Mouse (Mus musculus): ENCODE measurements around the gene Clasp1. TPM values are rescaled to one million over a fixed set of nuclear protein-coding genes. Genes with fewer than 3 reads are reported as not detected.

Gene Clasp1
- total and polyA plus RNA-seq, 3 experiments, result 13.9 to 21.3 TPM; not detected in 1

- Histone ChIP-seq H3K27ac (ENCODE audit: control insufficient read depth, low read depth, low read length) (no peak overlapping the region), H3K4me1 (ENCODE audit: control insufficient read depth in 1 of 2, insufficient read depth in 2 of 2, low read length in 2 of 2) (no peaks in the 10 kb centered on the region), H3K4me3 (ENCODE audit: control insufficient read depth in 1 of 2, insufficient read depth in 1 of 2, low read depth in 2 of 2, low read length in 2 of 2) (no peak overlapping the region), H3K27me3 (ENCODE audit: control insufficient read depth in 1 of 2, insufficient read depth in 2 of 2, low read length in 2 of 2) (no peaks in the 10 kb centered on the region), H3K9me3 (replicated peaks; ENCODE audit: insufficient read depth, low read length) (no peaks in the 10 kb centered on the region), H3K79me2 (ENCODE audit: control insufficient read depth, insufficient read depth, low read length, poor library complexity) (no peaks in the 10 kb centered on the region), H3K36me3 (ENCODE audit: control insufficient read depth in 1 of 2, insufficient read depth in 2 of 2, low read length in 2 of 2) (peaks cover 0 to 2% of the 10 kb centered on the region in 2 experiments; a peak in 2 of 4 replicates), H3K9ac (ENCODE audit: control insufficient read depth, low read depth, low read length, poor library complexity, severe bottlenecking) (no peak overlapping the region)
- DNase-seq (ENCODE audit: low read depth, low spot score), result no peak
- TF ChIP-seq MEF2A (IDR thresholded peaks at IDR 0.05; ENCODE audit: extremely low read depth, insufficient replicate concordance, low read depth, low read length, poor library complexity, severe bottlenecking), result no peak
- no peak for TF ChIP-seq TCF12 (IDR thresholded peaks at IDR 0.05; ENCODE audit: low read depth, low read length)
- TF ChIP-seq MAFK (IDR thresholded peaks at IDR 0.05; ENCODE audit: borderline replicate concordance, low read depth, low read length), result no peak
- TF ChIP-seq ELF1 (IDR thresholded peaks at IDR 0.05; ENCODE audit: low read depth, low read length), result no peak
- TF ChIP-seq POLR2A (IDR thresholded peaks at IDR 0.05; ENCODE audit: control insufficient read depth in 1 of 2, insufficient read depth in 1 of 2, low read depth in 1 of 2, low read length in 2 of 2, poor library complexity in 1 of 2), result no peak
- TF ChIP-seq MAX (IDR thresholded peaks at IDR 0.05; ENCODE audit: low read length), result no peak
- no peak for TF ChIP-seq POLR2AphosphoS2 (IDR thresholded peaks at IDR 0.05; ENCODE audit: low read length)
- TF ChIP-seq MYC (IDR thresholded peaks at IDR 0.05; ENCODE audit: low read depth, low read length), result no peak
- no peak for TF ChIP-seq BHLHE40 (IDR thresholded peaks at IDR 0.05; ENCODE audit: borderline replicate concordance, low read depth, low read length)
- no peak for TF ChIP-seq ZKSCAN1 (IDR thresholded peaks at IDR 0.05; ENCODE audit: low read depth, low read length)
- TF ChIP-seq E2F4 (IDR thresholded peaks at IDR 0.05; ENCODE audit: borderline replicate concordance, low read depth, low read length), result no peak
These were observed 147.2 kb downstream of the Clasp1 start for GRCm38 (mm10) chr1:118536021-118536420.

DNA sequence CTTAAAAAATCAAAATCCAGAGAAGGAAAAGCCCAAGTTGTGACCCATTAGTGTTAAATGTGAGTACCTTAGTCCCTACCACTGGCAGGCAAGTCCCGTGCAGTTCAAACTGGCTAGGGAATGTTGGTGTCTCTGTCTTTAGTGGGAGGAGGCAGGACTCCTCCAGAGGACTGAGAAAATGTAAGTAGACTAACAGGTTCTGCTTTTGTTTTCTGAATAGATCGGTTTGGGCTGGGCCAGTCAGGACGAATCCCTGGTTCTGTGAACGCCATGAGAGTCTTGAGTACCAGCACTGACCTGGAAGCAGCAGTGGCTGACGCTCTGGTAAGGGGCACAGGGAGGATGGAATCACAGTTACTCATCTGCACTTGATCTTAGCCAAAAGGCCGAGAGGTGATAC, 150.2 kb downstream of the Clasp1 start:
- peaks cover 0 to 6% of the 10 kb centered on the region in 2 experiments; a peak in 2 of 4 replicates for H3K36me3 ChIP-seq (ENCODE audit: control insufficient read depth in 1 of 2, insufficient read depth in 2 of 2, low read length in 2 of 2)

DNA sequence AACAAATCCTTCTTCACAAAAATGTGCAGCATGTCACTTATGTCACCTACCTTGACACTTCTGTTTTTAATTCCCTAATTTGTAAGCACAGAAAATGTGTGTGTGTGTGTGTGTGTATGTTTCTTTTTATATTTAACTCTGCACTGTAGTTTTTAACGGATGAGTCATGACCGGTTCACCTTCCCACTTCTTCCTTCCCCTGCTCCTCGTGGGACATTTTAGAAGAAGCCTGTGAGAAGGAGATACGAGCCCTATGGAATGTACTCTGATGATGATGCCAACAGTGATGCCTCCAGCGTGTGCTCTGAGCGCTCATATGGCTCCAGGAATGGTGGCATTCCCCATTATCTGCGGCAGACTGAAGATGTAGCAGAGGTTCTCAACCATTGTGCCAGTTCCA, 154.0 kb downstream of the Clasp1 start:
- H3K4me3 ChIP-seq (ENCODE audit: control insufficient read depth in 1 of 2, insufficient read depth in 1 of 2, low read depth in 2 of 2, low read length in 2 of 2), result no peak overlapping the region
- H3K9me3 ChIP-seq (replicated peaks; ENCODE audit: insufficient read depth, low read length), result no peaks in the 10 kb centered on the region
- H3K79me2 ChIP-seq (ENCODE audit: control insufficient read depth, insufficient read depth, low read length, poor library complexity), result no peaks in the 10 kb centered on the region
- H3K27me3 ChIP-seq (ENCODE audit: control insufficient read depth in 1 of 2, insufficient read depth in 2 of 2, low read length in 2 of 2), result no peaks in the 10 kb centered on the region
- no peak overlapping the region for H3K27ac ChIP-seq (ENCODE audit: control insufficient read depth, low read depth, low read length)
- no peak for DNase-seq (ENCODE audit: low read depth, low spot score)
- H3K4me1 ChIP-seq (ENCODE audit: control insufficient read depth in 1 of 2, insufficient read depth in 2 of 2, low read length in 2 of 2), result no peaks in the 10 kb centered on the region
- TF ChIP-seq MAX (IDR thresholded peaks at IDR 0.05; ENCODE audit: low read length) (no peak), MYB (IDR thresholded peaks at IDR 0.05; ENCODE audit: low read depth, low read length) (no peak), CTCF (IDR thresholded peaks at IDR 0.05 in 2 of 3, conservative IDR thresholded peaks at IDR 0.05 in 1 of 3; ENCODE audit: control insufficient read depth in 1 of 3, insufficient read depth in 1 of 3, low read depth in 2 of 3, low read length in 3 of 3, poor library complexity in 1 of 3, severe bottlenecking in 1 of 3) (no peak), TCF12 (IDR thresholded peaks at IDR 0.05; ENCODE audit: low read depth, low read length) (no peak), UBTF (IDR thresholded peaks at IDR 0.05; ENCODE audit: borderline replicate concordance, insufficient read depth, low read depth, low read length) (no peak), RAD21 (IDR thresholded peaks at IDR 0.05; ENCODE audit: low read depth, low read length) (no peak), ZNF384 (IDR thresholded peaks at IDR 0.05; ENCODE audit: low read depth, low read length) (no peak)
- H3K9ac ChIP-seq (ENCODE audit: control insufficient read depth, low read depth, low read length, poor library complexity, severe bottlenecking), result no peak overlapping the region
- H3K36me3 ChIP-seq (ENCODE audit: control insufficient read depth in 1 of 2, insufficient read depth in 2 of 2, low read length in 2 of 2), result peaks cover 0 to 7% of the 10 kb centered on the region in 2 experiments; a peak in 2 of 4 replicates

More for the DNA sequence above, 150.2 kb downstream of the Clasp1 start:
- no peak overlapping the region for H3K27ac ChIP-seq (ENCODE audit: control insufficient read depth, low read depth, low read length)
- no peaks in the 10 kb centered on the region for H3K9me3 ChIP-seq (replicated peaks; ENCODE audit: insufficient read depth, low read length)
- DNase-seq (ENCODE audit: low read depth, low spot score), result no peak
- H3K4me1 ChIP-seq (ENCODE audit: control insufficient read depth in 1 of 2, insufficient read depth in 2 of 2, low read length in 2 of 2), result no peaks in the 10 kb centered on the region
- no peak overlapping the region for H3K4me3 ChIP-seq (ENCODE audit: control insufficient read depth in 1 of 2, insufficient read depth in 1 of 2, low read depth in 2 of 2, low read length in 2 of 2)
- TF ChIP-seq TAL1 (IDR thresholded peaks at IDR 0.05; ENCODE audit: low read length) (no peak), SMC3 (IDR thresholded peaks at IDR 0.05; ENCODE audit: low read depth, low read length) (no peak), BHLHE40 (IDR thresholded peaks at IDR 0.05; ENCODE audit: borderline replicate concordance, low read depth, low read length) (no peak), ZMIZ1 (IDR thresholded peaks at IDR 0.05; ENCODE audit: low read depth, low read length) (no peak), USF1 (IDR thresholded peaks at IDR 0.05; ENCODE audit: low read depth, low read length) (no peak), NRF1 (IDR thresholded peaks at IDR 0.05; ENCODE audit: insufficient read depth, low read depth, low read length, poor library complexity, severe bottlenecking) (no peak)
- no peak overlapping the region for H3K9ac ChIP-seq (ENCODE audit: control insufficient read depth, low read depth, low read length, poor library complexity, severe bottlenecking)
- H3K27me3 ChIP-seq (ENCODE audit: control insufficient read depth in 1 of 2, insufficient read depth in 2 of 2, low read length in 2 of 2), result no peaks in the 10 kb centered on the region
- H3K79me2 ChIP-seq (ENCODE audit: control insufficient read depth, insufficient read depth, low read length, poor library complexity), result no peaks in the 10 kb centered on the region

Data from MEL (cell line).